Mouse (Mus musculus) urinary bladder, postnatal 10 days (tissue): ENCODE results near the gene Tex261.
"Not testable (repeated sequence)": the region's sequence is repeated elsewhere in the genome, so short reads cannot be mapped to it uniquely, and the experiment has no call there.

Source experiments
- DNase-seq: peaks from one replicate; pipeline ENCODE4 v3.0.0; 2022; ENCODE audit warnings: low spot score

Gene Tex261

DNA sequence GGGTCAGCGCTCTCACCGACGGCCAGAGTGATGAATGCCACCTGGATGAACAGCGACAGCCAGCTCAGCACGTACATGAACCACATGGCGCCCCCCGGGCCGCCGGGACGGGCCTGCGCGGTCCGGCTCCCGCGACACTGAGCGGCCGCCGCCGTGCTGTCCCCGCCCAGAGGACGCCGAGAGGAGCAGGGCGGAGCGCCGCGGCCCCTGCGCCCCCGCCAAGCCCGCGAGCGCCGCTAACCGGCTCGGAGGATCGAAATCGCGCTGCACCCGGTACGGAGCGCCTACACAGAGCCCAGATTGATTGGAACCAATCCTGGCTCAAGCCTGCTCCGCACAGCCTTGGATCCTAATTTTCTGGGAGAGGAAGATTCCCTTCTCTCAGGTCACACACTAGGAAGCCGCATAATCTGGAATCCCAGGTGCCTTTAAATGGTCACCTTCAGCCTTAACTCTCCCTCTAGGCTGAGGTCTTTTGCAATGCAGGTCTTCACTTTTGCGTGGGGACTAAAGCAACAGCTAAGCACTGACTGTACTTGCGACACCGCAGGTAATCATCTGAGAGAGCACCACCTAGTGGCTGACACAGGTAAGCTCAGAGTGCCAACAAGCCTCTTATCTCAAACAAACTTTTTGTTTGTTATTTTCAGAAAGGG is at the start of gene Tex261:
Tex261 (minus strand) TSS at position 176 of the 656 bp plus-strand sequence.
- DNase-seq: peak; percentile 56

DNA sequence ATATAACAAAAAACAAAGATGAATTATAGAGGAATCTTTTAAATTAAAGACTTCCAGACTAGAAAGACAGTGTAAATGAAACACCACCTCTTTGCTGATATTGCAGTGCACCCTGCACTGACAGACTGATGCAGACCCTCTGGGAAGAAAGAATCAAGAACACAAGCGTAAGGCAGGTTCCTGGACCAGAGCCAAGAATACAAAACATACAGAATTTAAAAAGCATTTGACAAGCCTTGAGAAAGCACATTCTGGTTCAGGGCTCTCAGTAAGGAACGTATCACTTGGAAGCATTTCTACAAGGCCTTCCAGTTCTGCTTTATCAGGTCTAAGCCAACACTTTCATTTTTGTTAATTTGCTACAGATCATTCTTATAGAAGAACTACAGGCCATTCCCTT is 46.2 kb upstream of the Tex261 start:
- no peak for DNase-seq

DNA sequence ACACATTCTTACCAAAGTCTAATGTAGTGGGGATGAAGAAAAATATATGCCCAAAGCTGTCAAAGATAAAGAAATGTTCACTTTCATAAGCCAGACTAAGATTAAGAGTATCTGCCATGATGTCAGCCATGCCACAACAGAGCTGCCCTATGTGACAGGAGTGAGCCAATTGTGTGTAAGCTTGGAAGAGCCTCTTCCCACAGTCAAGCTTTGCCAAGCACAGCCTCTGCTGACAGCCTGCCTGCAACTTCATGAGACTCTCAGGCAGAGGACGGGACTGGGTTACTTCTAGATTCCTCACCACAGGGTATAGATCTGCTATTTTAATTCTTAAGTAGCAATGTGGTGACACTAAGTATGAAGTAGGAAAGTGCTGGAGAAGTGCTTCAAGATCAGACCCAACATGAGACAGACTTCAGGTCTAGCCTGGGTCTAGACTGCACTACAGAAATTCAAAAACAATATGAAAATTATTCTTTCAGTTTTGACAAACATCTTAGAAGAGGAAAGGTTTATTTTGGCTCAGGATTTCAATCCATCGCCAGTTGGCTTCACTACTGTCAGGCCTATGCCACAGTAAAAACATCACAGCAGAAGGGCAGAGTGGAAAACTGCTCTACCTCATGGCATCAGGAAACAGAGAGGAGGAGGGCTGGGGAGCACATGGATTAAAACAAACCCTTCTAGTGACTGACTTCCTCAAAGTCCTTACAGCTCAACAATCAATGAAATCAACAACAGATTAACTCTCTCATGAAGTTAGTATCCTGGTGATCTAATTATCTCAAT is 45.3 kb upstream of the Tex261 start:
- DNase-seq: no peak

DNA sequence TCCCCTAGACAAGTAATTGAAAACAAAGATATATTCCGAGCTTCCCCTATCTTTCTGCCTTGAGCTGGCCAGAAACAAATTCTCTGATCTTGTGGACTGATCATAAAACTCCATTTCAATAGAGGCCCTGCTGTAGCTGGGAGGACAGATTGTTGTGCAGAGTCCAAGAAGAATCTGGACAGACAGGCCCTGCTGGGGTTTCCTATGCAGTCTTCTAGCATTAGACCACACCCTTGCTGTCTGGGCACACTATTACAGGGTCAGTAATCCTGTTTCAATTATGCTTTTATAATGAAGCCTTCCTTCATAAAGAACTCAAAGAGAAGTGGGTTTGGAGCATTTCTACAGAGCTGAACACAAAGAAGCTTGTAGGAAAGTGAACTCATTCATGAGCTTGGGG is 43.4 kb upstream of the Tex261 start:
- no peak for DNase-seq

DNA sequence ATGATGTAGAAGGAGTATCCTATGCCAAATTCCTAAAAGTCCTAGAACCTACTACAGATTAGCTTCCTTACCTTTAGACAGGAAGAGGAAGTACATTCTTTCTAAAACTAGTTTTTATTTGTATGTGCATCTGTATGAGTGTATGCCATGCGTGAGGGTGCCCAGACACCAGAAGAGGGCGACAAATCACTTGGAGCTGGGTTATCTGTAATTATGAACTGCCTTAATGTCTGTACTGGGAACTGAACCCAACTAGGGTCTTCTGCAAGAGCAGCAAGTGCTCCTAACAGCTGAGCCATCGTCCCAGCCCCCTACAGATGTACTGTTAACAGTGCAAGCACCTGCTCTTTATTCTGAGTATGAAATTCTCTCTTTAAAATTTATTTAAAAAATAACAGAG is 40.2 kb upstream of the Tex261 start:
- no peak for DNase-seq

DNA sequence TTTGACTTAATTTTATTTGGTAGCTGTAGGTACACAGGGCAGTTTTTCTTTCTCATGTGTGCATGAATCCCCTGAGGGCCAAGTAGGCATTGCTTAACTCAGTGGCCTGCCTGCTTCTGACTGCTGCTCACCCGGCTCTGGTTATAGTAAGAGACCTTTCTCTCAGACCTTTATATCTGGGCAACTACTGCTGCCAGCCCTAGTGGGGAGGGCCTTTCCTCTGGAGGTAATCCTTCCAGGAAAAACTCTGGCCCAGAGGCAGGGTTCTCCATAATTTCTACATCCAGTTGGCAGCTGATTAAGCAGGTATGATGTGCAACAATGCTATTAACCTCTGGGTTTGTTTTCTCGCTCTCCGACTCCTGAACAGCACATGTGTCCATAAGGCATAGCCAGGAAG is 27.2 kb upstream of the Tex261 start:
- DNase-seq: no peak

DNA sequence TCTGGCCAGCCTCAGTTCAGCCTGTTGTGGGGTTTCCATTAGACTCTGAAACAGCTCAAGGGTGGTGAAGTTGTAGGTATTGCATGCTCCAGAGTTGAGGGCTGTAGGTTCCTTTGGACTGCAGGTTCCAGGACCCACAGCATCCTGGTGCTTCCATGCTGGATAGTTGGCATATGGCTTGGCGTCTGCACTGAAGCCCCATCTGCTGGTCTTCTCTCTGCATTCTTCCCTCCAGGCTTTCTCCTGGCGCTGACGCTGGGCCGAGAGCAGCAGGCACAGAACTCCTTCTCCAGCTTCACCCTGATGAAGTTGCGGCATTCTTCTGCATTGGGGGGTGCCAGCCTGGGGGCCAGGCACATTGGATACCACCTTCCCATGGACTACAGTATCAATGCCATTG is 26.4 kb upstream of the Tex261 start:
- no peak for DNase-seq

DNA sequence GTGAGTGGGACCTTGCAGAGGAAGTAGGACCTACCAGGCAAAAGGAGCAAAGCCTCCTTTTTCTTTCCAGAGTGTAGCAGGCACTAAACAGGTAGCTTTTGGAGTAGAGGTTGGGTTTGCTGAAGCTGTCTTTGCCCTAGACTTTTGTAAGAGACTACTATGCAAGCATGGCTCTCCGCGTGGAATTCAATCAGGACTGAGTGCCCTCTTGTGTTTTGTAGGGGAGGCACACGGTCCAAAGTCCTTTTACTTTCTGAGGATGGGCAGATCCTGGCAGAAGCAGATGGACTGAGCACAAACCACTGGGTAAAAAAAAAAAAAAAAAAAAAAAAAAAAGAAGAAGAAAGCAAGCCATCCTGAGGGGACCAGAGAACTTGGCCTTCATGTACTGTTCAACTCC is 21.1 kb upstream of the Tex261 start:
- DNase-seq: no peak

DNA sequence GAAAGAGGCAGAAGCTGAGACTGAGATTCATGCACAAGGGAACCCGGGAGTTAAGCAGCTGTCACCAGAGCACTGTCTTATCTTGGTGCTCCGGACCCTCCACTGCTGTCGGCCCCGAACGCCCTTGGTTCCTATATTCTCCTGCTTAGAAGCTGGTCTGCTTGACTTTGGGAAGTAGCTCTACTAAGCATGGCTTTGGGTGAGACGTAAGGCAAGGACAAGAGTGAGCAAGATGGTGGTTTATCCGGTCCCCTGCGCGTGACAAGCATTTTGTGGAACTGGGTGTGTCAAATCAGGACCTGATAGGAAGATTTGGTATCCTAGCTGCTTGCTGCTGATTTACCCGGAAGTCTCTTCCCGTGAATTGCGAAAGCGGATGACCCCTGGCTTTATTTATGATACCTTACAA is 19.9 kb upstream of the Tex261 start:
- DNase-seq: no peak

DNA sequence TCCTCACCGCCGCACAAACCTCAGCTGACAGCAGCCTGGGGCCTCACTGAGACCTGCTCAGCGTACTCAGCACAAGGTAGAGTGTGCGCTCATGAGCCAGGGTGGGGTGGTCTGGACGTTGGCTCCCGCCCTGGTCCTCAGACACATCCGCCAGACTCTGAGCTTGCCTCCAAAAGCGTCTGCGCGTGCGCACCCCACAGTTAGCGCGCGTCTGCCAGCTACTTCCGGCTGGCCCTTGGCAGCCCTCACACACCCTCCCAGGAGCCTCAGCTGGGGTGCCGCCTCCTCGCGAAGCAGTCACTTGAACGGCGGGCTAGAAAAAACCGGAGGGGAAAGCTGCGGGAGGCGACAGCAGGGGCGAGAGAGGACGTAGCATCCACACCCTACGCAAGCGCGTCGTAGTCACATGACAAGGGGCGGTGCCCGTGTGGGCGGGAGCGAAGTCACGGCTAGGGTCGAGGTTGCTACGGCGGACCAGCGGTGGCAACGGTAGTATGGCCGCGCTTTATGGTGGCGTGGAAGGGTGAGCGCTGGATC is 19.2 kb upstream of the Tex261 start, which contains the start of gene Nagk:
Nagk (plus strand) TSS at position 223 of the 537 bp plus-strand sequence.
- peak; percentile 81 for DNase-seq

DNA sequence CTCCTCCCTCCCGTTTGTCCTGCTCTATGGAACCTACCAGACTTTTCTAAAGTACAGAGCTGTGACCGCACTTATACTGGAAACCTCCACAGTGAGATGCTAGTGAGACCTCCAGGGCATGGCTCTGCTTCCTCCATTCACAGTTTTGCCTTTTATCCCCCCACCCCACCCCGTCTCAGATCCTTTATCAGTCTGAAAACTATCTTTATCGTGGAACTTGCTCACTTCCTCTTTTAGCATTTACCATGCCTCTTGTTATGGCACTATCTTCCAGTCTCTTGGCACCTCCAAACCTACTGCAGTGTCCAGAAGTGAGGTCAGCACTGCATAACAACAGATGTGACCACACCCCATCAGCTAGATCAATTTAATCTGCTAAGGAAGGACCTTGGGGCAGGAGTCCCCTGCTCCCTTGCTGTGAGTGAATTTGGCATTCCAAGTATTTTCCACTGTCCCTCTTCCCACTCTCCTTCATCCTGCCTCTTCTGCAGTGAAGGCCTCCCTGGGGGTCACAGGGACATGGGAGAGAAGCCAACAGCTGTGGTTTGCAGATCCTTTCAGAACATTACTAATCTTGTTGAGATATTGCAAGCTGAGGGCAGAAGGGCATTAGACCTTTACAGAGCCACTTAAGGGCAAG is 15.8 kb upstream of the Tex261 start:
- DNase-seq: no peak

DNA sequence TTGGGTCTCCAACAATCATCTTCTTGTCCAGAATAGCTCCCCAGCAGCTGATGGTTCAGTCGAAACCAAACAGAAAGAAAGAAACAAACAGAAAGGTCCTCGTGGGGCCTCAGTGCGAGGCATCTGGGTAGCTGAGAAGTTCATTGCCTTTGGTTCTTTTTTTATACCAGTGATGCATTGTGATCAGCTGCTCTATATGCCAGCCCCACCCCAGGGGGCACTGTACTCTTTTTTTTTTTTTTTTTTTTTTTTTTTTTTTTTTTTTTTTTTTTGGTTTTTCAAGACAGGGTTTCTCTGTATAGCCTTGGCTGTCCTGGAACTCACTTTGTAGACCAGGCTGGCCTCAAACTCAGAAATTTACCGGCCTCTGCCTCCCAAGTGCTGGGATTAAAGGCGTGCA is 14.9 kb upstream of the Tex261 start:
- DNase-seq: not testable (repeated sequence)

DNA sequence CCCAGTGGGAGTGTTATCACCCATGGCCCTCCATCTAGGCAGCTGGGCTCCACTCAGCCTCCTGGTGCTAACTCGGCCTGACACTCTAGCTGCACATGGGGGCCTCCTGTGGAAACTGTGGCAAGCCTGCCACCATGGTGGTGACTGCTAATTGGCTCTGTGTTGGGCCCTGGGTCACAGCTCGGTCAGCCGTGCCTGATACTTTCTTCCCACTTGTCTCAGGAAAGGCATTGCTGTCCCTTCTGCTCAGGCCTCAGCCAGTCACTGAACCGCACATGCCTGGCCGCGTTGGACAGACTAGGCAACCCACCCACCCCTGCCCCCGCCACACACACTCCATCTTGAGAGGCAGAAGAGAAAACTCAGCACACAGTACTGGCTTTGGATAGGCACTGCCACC is 12.9 kb upstream of the Tex261 start:
- no peak for DNase-seq

DNA sequence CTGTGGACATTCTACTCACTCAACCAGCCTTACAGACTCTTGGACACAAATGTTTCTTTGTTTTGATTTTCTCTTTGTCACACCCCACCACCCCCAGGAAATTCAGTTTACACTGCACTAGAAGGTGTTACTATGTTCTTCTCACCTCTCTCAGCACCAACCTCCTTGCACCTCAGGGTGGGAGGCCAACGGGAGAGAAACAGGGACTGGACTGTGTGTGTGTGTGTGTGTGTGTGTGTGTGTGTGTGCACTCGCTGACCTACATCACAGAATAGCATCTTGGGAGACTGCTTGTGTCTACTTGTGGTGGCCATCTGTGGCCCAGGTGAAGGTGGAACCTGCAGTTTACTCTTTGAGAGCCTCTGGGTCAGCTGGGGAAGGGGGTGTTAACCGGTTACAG is 10.8 kb upstream of the Tex261 start:
- no peak for DNase-seq

DNA sequence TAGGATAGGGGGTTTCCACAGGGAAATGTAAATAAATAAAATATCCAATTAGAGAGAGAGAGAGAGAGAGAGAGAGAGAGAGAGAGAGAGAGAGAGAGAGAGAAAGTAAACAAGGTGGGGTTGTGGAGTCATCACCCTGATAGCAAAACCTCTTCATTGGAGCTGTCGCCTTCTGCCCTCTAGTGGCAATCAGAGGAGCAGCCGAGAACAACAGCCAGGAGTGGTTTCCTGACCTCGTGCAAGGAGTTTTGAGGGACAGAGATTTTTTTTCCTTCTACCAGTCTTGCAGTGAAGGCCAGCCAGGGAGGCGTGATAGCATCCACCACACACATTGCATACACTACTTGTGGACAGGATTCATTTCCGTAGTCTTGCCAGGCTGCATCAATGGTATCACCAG is 3.4 kb upstream of the Tex261 start:
- DNase-seq: no peak

DNA sequence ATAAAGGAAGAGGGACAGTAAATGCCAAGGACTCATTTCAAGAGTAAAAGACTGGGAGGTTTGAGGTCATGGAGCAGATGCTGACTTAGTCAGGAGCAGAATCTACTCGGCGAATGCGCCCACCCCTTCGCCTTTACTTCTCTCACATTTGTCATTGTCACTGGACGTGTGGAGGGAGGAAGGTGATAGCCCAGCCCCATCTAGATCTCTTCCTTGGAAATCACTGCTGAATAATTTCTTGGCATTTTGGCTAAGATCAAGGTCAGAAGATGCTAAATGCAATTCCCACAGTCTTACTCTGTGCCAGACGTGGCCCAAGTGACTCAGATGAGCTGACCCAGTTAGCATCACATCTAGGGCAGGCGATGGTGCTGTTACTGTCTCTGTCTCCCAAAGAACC is 2.7 kb upstream of the Tex261 start:
- no peak for DNase-seq

DNA sequence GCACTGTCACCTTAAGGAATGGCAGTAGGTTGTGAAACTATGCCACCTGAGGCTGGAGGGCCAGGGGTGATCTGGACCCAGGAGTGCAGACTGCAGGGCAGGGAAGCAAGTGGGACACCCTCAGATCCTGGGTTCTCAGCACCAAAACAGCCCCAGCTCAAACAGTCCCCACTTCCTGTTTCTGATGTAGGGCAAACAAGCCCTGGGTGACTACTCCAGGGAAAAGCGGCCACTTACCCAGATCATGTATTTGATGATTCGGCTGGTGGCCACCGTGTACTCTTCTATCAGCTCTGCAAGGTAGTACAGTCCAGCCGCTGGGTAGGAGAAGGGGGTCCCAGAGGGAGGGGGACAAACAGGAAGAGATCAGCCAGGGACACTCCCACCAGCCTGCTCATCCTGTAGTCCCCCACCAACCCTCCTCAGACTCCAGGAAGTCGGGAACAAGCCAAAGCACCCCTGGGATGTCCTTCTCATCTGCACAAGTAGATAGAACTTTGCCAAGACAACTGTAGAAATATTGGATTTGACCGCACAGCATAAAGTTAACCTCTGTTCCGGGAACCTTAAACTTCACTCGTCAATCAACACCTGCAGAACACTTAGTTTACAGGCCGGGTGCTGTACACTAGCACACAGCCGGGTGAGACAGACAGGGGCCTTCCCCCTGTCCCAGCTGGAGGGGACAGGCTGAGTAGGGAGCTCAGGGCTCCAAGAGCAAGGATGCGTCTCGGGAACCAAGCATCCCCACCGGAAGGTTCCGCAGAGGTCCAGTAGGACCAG is 641 bp downstream of the Tex261 start:
- no peak for DNase-seq

DNA sequence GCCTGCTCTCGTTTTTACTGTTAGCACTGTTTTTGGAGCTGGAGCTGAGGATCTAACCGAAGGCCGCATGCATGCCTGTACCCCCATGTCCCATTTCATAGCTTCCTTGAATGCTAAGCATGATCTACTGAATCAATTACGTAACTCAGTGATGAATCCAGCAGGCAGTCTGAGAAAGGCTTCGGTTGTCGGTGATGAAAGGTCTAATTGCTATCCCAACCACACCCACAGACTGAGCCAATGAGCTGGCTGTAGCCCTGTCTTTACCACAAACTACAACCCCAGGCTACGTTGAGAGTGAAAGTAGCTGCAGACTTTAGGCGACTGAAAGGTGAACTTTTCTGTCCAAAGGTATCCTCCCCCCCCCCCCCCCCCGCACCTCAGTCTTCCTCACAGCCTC is 1.5 kb downstream of the Tex261 start:
- DNase-seq: no peak

DNA sequence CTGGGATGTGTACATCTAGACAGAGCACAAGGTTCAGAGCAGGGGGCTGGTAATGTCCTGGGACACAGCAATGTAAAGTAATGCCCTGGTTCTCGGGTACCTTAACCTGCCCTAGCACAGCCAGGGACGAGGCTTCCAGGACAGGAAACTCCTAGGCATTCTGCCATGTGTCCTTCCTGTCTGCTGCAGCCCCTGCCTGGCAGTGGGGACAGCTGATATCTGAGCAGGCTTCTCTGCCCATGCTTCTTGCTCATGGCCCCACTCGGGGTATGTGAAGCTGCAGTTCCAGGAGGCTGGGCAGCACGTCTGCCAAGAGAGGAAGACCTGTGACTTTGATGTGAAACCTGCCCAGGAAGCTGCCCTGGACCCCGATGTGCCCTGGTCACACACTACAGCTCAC is 7.1 kb downstream of the Tex261 start:
- DNase-seq: no peak

DNA sequence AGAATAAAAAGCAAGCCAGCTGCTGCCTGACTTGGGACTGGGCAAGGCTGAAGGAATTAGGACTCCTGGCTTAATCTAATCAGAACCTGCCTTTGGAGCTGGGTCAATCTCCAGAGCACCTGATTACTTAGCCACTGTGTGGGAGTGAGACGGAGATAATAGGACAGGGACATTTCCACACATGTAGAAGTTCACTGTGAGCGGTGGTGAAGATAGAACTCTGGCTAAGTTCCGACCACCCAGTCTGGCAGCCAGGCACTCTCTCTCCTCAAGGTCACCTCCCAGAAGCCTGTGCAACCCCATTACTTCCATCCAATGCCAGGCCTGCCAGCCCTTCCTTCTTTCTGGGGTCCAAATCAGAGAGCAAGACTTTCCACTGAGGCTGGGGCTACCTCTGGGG is 8.6 kb downstream of the Tex261 start:
- no peak for DNase-seq

DNA sequence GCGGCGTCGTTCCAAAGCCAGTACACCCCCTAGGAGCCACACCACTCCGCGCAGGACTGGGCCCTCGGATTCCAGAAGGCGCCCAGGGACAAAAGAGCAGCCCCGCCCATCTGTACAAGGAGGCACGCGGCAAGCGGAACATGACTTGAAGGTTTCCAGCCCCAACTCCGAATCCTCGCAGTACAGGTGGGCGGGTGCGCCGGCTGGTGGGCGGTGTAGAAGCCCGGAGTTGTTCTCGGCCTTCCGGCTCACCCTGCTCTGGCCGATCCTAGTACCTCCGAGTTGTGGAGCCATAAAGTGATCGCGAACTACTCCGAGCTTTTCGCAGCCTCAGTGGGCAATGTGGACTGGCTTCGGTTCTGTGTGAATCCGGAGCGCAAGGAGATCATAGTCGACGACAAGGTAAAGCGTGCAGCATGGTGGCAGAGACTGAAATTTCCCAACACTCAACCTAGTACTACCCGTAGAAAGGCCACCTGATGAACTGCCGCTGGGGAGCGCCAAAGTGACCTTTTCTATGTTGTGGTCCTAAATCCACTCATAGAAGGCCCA is 12.7 kb downstream of the Tex261 start:
- DNase-seq: no peak

DNA sequence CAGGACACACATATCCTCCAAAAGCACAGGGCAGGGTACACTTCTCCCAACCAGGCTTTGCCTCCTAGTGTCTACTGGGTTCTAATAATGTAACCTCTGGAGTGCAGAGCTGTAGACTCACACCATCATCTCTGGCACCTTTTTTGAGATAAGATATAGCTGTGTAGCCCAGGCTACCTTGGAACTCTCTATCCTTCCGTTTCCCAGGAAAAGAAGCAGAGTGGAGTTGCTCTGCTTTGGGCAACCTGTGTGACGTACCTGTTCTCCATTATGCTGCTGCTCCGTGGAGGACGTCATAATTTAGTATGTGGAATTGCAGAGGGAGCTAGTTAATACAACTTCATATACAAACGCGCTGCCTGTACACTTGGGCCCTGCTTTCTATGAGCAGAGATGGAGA is 13.3 kb downstream of the Tex261 start, which contains the start of gene Ankrd53:
Ankrd53 (plus strand) TSS at position 301 of the 400 bp plus-strand sequence.
- no peak for DNase-seq
